Comparison of ENCODE assay signal across 7 mouse cellular contexts in the genomic region with DNA sequence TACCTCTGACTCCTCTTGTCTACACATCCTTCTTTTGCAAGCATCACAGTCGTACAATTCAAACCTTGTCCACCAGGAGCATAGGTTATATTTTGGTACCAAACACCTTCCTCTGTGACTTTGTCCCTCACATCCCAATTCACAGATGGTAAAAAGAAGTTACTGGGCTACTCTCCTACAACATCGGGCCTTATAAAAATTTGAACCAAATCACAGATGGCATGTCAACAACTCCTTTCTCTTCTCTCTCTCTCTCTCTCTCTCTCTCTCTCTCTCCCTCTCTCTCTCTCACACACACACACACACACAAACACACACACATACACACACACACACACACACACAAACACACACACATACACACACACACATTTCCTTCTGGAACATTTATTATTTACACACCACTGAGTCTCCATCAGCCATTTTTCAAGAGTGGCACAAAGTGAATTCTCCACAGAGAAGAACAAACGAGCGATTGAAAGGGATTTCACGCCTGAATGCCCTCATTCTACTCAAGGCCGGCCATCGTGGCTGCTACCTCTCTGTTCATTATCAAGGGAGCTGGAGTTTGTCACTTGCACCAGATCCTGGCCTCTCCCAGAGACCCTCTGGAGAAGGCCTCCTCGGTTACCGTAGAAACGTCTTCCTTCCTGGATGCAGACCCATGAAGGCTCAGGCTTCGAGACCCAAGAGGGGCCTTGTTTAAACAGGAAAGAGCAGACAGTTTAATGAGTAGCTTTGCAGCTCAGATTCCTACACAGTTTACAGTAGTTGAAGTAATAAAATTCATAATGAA.
A peak's percentile ranks its signal among the peaks of the same experiment; 100 is the strongest.
DNase-seq lines count a peak whose midpoint lies in the region; ATAC-seq lines count a peak whose summit lies in the region.

No protein-coding gene starts in this region.

- peak overlapping the region; percentile 41; the same call in 1 of the 2 replicates for H3K27ac ChIP-seq in forebrain, embryonic 14.5 days (ENCODE audit: low read depth, low read length)
- H3K27ac ChIP-seq in midbrain, embryonic 12.5 days (replicated peaks), result peak overlapping the region; percentile 46

- H3K9ac ChIP-seq in forebrain, embryonic 14.5 days (ENCODE audit: low read length), result no peak overlapping the region
- no peak overlapping the region for H3K9ac ChIP-seq in midbrain, embryonic 12.5 days (replicated peaks)

- peak; percentile 95 for ATAC-seq in forebrain, embryonic 14.5 days
- peak; percentile 95 for ATAC-seq in midbrain, embryonic 12.5 days (ENCODE audit: low FRiP score, low read depth)

- H3K9me3 ChIP-seq in forebrain, embryonic 14.5 days (replicated peaks; ENCODE audit: control insufficient read depth, low read length), result no peaks in the 10 kb centered on the region
- no peaks in the 10 kb centered on the region for H3K9me3 ChIP-seq in midbrain, embryonic 12.5 days

- WGBS in forebrain, embryonic 14.5 days, result 5% methylated on average over 11 of the region's 11 CpGs
- WGBS in midbrain, embryonic 12.5 days, result 15% methylated on average over 11 of the region's 11 CpGs

- no peaks in the 10 kb centered on the region for H3K36me3 ChIP-seq in forebrain, embryonic 14.5 days (ENCODE audit: control insufficient read depth, insufficient read depth, low read length)
- no peaks in the 10 kb centered on the region for H3K36me3 ChIP-seq in midbrain, embryonic 12.5 days

- no peak overlapping the region for H3K4me2 ChIP-seq in forebrain, embryonic 14.5 days (ENCODE audit: low read length)
- H3K4me2 ChIP-seq in midbrain, embryonic 12.5 days (replicated peaks), result no peak overlapping the region

- H3K4me3 ChIP-seq in forebrain, embryonic 14.5 days (ENCODE audit: low read depth, low read length), result no peak overlapping the region
- H3K4me3 ChIP-seq in midbrain, embryonic 12.5 days, result no peak overlapping the region

- H3K27me3 ChIP-seq in forebrain, embryonic 14.5 days (replicated peaks; ENCODE audit: control insufficient read depth, insufficient read depth, low read length), result no peaks in the 10 kb centered on the region
- H3K27me3 ChIP-seq in midbrain, embryonic 12.5 days, result no peaks in the 10 kb centered on the region

- peaks cover 16% of the 10 kb centered on the region for H3K4me1 ChIP-seq in forebrain, embryonic 14.5 days (ENCODE audit: control insufficient read depth, insufficient read depth, low read length)
- H3K4me1 ChIP-seq in midbrain, embryonic 12.5 days, result peaks cover 23% of the 10 kb centered on the region

- DNase-seq in embryo, embryonic 10.5 days (ENCODE audit: low spot score), result peak; percentile 95
- peak; percentile 95 for DNase-seq in forebrain, embryonic 14.5 days (ENCODE audit: low spot score)
- peak; percentile 19 to 54 for DNase-seq in layer of hippocampus, adult 18-20 months (ENCODE audit: low spot score in 2 of 2)
- no peak for DNase-seq in adipocyte (ENCODE audit: low spot score)
- no peak for DNase-seq in ovary, adult 18-20 months (ENCODE audit: low spot score)
- DNase-seq in lung, postnatal 10 days, result no peak

Comparison
In these comparisons a context has a peak if more than half of its experiments do, and no peak if none do; other contexts are left out.
1. DNase-seq: peak in embryo, embryonic 10.5 days (single experiment), forebrain, embryonic 14.5 days (single experiment) and layer of hippocampus, adult 18-20 months (2 of 2); none in adipocyte (single experiment), ovary, adult 18-20 months (single experiment) and lung, postnatal 10 days (single experiment).